Mouse (Mus musculus) CD8-positive naive resting alpha-beta T cell, adult 2 months (primary cell): ENCODE data around the gene Kif26b.

Source experiments
- DNase-seq, 2 experiments: peaks; one replicate each; pipeline ENCODE4 v3.0.0; 2022; ENCODE audit warnings: low read depth in 2 of 2, low spot score in 2 of 2

Kif26b gene

GRCm38 (mm10) chr1:178530301-178531078 is 1.6 kb downstream of the Kif26b start:
- peak; percentile 23 to 26 for DNase-seq

- no peak for DNase-seq
Observed at GRCm38 (mm10) chr1:178540247-178540646, 11.3 kb downstream of the Kif26b start.

GRCm38 (mm10) chr1:178542415-178542814 is 13.5 kb downstream of the Kif26b start:
- no peak for DNase-seq

GRCm38 (mm10) chr1:178542990-178543944 is 14.3 kb downstream of the Kif26b start:
- no peak for DNase-seq

GRCm38 (mm10) chr1:178544585-178544984 is 15.7 kb downstream of the Kif26b start:
- DNase-seq = no peak

- DNase-seq = no peak
Observed at GRCm38 (mm10) chr1:178549576-178549975, 20.7 kb downstream of the Kif26b start.

GRCm38 (mm10) chr1:178550477-178551047 is 21.6 kb downstream of the Kif26b start:
- no peak for DNase-seq

- DNase-seq = no peak
Observed at GRCm38 (mm10) chr1:178552278-178552897, 23.5 kb downstream of the Kif26b start.

GRCm38 (mm10) chr1:178552898-178553284 is 24.0 kb downstream of the Kif26b start:
- no peak for DNase-seq

GRCm38 (mm10) chr1:178556226-178556625 is 27.3 kb downstream of the Kif26b start:
- no peak for DNase-seq

GRCm38 (mm10) chr1:178560043-178560442 is 31.1 kb downstream of the Kif26b start:
- DNase-seq = no peak

- DNase-seq = no peak
Observed at GRCm38 (mm10) chr1:178563834-178564233, 34.9 kb downstream of the Kif26b start.

GRCm38 (mm10) chr1:178564800-178565199 is 35.9 kb downstream of the Kif26b start:
- DNase-seq = no peak

- no peak for DNase-seq
Observed at GRCm38 (mm10) chr1:178568551-178569545, 39.9 kb downstream of the Kif26b start.

- no peak for DNase-seq
Observed at GRCm38 (mm10) chr1:178571009-178571408, 42.1 kb downstream of the Kif26b start.

- DNase-seq = no peak
Observed at GRCm38 (mm10) chr1:178571885-178572444, 43.0 kb downstream of the Kif26b start.

GRCm38 (mm10) chr1:178573406-178574032 is 44.6 kb downstream of the Kif26b start:
- no peak for DNase-seq

GRCm38 (mm10) chr1:178575706-178576105 is 46.8 kb downstream of the Kif26b start:
- DNase-seq = no peak

- no peak for DNase-seq
Observed at GRCm38 (mm10) chr1:178576926-178577325, 48.0 kb downstream of the Kif26b start.
